Mouse (Mus musculus): ENCODE measurements around the gene Rps5. TPM values are rescaled to one million over a fixed set of nuclear protein-coding genes. Genes with fewer than 3 reads are reported as not detected.

Gene Rps5
- total RNA-seq, 2 experiments from 2014 or later: 1,322 to 1,347 TPM

Other genes starting within 250 kb of the Rps5 start
- gene Vmn2r55, start 237.3 kb upstream of the Rps5 start, total RNA-seq (2021): not detected
- not detected for gene Vmn2r56, start 187.3 kb upstream of the Rps5 start, total RNA-seq (2021)
- 1 to 10 TPM; 8.0 to 8.2 TPM for gene Zscan18, start 118.7 kb upstream of the Rps5 start, total RNA-seq (2021)
- 10 to 100 TPM; 16.0 to 16.4 TPM for gene Zfp329, start 103.4 kb upstream of the Rps5 start, total RNA-seq (2021)
- gene Zfp110, start 87.5 kb upstream of the Rps5 start, total RNA-seq (2021): 10 to 100 TPM; 34.2 to 35.4 TPM
- gene Zfp128, start 41.1 kb upstream of the Rps5 start, total RNA-seq (2021): 1 to 10 TPM; 5.3 to 5.7 TPM
- gene Zscan22, start 24.5 kb upstream of the Rps5 start, total RNA-seq (2021): 10 to 100 TPM; 11.3 to 12.4 TPM
- under 1 TPM; 0.59 to 0.64 TPM for gene Rnf225, start 5.1 kb downstream of the Rps5 start, total RNA-seq (2021)
- gene Zfp324, start 43.5 kb downstream of the Rps5 start, total RNA-seq (2021): 10 to 100 TPM; 12.7 to 13.5 TPM
- gene Zfp446, start 55.6 kb downstream of the Rps5 start, total RNA-seq (2021): 10 to 100 TPM in 1 of 2 experiments, 1 to 10 TPM in 1; 9.2 to 11.3 TPM
- gene Slc27a5, start 75.9 kb downstream of the Rps5 start, total RNA-seq (2021): 10 to 100 TPM in 1 of 2 experiments, under 1 TPM in 1; 0.70 to 16.3 TPM
- gene Trim28, start 76.8 kb downstream of the Rps5 start, total RNA-seq (2021): 100 to 1,000 TPM; 392 to 400 TPM
- 10 to 100 TPM; 18.4 to 18.5 TPM for gene Zbtb45, start 87.7 kb downstream of the Rps5 start, total RNA-seq (2021)
- 100 to 1,000 TPM; 181 to 189 TPM for gene Chmp2a, start 112.5 kb downstream of the Rps5 start, total RNA-seq (2021)
- gene Ube2m, start 116.0 kb downstream of the Rps5 start, total RNA-seq (2021): 100 to 1,000 TPM; 168 to 181 TPM
- 1 to 10 TPM; 5.5 to 6.0 TPM for gene Mzf1, start 132.5 kb downstream of the Rps5 start, total RNA-seq (2021)
- gene Vmn1r85, start 172.9 kb downstream of the Rps5 start, total RNA-seq (2021): not detected
- gene Vmn1r86, start 197.6 kb downstream of the Rps5 start, total RNA-seq (2021): not detected
- gene Vmn1r87, start 217.9 kb downstream of the Rps5 start, total RNA-seq (2021): not detected
- under 1 TPM; 0.08 to 0.14 TPM for gene Vmn1r88, start 237.3 kb downstream of the Rps5 start, total RNA-seq (2021)